Mouse (Mus musculus) kidney, postnatal 36 days (tissue): ENCODE data around the gene Flt1.

Source experiments
- DNase-seq, 2 experiments: peaks; one replicate each; pipeline ENCODE4 v3.0.0; 2021 to 2022; ENCODE audit warnings: mixed read lengths in 2 of 2

Gene Flt1

GRCm38 (mm10) chr5:147724391-147724790, 1.4 kb downstream of the Flt1 start:
- no peak for DNase-seq

DNA sequence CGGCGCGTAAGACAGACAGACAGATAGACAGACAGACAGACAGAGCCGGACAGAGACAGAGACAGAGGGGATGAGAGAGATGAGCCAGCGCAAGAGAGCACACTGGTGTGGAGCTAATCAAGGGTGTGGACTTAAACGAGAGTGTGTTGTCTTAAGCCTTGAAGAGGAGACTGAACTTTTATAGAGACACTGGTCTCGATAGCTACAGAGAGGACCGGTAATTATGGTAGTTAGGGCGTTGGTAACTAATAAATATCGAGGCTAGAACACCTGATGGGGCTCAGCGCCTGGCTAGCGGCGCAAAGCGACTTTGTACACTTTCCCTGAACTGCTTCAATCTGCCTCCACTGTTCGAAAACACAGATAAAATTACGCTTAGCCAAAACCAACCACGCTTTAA, 2.0 kb downstream of the Flt1 start:
- DNase-seq: no peak

- DNase-seq: peak; percentile 44 to 50
These were observed 4.4 kb downstream of the Flt1 start for GRCm38 (mm10) chr5:147721438-147721837.

DNA sequence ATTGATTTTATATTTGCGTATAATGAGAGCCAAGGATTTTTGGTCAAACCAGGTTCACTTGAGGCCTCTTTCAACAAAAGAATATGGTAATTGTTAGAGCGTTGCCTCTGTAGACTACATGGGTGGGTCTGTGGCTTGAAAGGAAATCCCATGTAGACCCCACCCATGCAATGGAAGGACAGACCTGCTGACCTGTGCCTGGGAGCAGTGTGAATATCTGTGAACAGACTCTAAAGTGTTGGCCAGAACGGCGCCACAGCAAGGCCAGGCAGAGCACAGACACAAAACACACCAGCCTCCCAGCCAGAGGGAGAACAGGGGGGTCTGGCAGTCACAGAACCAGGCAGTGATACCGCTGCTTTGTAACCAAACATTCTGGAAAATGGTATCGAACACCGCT, 7.5 kb downstream of the Flt1 start:
- no peak for DNase-seq

DNA sequence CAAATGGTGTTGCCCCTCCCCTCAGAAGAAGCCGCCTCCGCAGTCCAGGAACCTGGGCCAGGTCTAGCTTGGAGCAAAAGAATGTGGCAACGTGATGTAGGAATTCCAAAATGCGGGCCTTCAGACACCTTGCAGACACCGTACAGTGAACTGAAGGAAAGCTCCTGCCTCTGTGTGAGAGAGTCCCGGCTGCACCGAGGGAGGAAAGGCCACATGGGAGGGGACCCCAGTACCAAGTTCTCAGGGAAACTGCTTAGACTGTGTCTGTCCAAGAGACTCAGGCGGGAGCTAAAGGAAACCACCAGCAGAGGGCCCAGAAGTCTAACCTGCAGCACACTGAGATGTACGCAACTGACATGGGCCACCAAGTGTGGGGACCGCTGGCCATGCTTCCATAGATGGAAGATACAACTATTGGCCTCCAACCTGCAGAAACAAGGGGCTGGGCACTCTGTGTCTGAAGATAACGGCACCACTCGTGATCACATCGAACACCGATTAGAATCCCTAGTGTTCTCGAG, 9.1 kb downstream of the Flt1 start:
- DNase-seq: peak in 1 of 2 experiments; percentile 25

GRCm38 (mm10) chr5:147716276-147716675, 9.5 kb downstream of the Flt1 start:
- DNase-seq: no peak

DNA sequence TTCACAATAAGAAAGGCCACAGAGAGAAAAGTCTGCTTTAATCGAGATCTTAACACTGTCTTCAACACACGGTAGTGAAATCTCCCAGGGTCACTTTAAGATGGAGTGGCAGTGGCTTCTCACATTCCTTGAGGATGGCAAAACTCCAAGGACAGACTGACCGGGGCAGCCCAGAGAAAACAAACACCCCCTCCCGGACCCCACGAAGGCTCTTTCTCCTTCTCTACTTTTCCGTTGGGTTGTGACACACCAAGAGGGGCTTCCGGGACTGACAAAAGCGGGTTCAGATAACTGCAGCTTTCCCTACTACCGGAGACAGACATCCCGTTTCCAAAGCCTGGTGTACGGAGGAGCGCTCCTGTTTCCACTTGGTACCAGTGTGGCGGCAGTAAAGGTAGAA, 10.4 kb downstream of the Flt1 start:
- DNase-seq: peak in 1 of 2 experiments; percentile 39

DNA sequence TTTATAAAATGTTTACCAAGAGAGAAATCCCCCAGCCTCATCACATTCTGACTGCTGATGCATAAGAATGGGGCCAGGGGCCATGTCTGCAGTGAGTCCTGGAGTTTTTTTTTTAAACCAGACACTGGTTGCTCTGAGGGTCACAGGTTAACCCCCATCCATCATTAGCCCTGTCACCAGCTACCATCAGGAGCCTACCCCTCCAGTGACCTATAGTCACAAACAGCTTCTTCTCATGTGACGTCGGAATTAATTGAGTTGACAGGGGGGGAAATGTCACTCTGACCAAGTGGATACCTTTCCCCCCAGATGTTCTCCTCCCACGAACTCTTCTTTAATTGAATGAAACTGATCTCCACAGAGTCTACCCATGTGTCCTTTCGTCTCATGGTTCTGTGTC, 17.3 kb downstream of the Flt1 start:
- DNase-seq: no peak

DNA sequence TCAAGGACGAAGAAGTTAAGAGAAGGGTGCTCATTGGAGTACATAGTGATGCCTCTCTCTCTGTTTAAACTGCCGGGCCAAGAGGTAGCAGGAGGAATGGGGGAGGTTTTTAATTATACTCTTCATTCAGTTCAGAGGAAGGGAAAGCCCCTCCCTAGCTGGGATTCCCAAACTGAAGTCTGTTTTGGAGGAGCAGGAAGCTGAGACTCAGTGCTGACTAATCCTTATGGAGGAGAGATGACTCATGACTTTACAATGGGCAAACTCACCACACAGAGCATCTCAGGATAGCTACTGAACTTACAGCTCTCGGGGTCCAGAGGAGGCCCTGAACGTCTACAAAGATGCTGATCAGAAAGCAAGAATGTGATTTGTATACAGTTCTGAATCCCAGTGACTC, 18.3 kb downstream of the Flt1 start:
- no peak for DNase-seq

GRCm38 (mm10) chr5:147704890-147705289, 20.9 kb downstream of the Flt1 start:
- DNase-seq: no peak

GRCm38 (mm10) chr5:147702423-147702822, 23.4 kb downstream of the Flt1 start:
- no peak for DNase-seq

DNA sequence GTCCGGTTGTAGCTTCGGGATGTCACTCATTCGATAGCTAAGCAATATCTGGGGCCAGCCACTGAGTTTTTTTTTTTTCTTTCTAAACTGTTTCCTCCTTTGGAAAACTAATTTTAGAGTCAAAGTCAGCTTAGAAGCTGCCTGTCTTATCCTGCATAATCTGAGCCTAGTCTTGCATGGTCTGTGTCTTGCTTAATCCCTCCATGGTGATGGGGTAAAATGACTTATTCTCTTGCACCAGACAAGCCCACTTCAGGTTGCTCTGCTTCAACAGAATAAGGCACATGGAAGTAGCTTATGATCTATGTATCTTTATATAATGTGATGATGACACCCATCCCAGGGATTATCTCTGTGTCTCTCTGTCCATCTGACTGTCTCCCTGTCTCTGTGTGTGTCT, 24.8 kb downstream of the Flt1 start:
- DNase-seq: no peak

DNA sequence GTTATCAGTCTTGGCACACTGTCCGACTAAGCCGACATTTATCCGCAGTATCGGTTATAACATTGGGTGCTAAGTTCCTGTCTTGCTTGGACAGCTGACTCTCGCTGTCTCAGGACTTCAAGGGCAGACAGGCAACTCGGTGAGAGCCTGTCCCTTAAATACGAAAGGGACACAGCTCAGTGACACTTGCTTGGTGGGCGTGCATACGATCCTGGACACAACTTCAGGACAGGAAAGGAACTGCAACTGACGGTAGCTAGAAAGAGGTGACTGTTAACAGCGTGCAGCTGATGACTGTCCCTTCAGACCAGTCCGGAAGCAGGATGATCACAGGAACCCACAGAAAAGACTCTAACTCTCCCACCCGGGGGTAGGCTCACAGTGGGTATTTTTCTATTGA, 27.8 kb downstream of the Flt1 start:
- DNase-seq: no peak

- DNase-seq: no peak
These were observed 28.6 kb downstream of the Flt1 start for GRCm38 (mm10) chr5:147697165-147697564.

GRCm38 (mm10) chr5:147692622-147693021, 33.2 kb downstream of the Flt1 start:
- DNase-seq: no peak

GRCm38 (mm10) chr5:147683707-147684323, 42.0 kb downstream of the Flt1 start:
- no peak for DNase-seq

DNA sequence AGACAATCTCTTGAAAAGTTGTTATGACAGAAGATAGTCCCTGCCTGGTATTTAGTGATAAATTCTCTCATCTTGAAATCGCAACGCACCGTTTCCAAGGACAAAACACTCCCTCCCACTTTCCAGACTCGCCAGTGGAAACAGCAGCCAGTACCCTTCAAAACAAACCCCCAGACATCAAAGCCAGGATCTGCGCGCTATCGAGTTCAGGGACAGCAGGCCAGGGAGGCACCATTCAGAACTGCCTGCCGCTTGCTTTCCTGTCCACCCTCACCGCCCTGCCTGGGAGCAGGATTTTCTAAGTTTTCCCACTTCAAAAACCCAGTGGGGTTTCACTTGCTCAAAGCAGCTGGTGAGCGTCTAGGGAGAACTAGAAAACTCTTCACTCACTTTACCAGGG, 44.6 kb downstream of the Flt1 start:
- no peak for DNase-seq

GRCm38 (mm10) chr5:147680711-147681110, 45.1 kb downstream of the Flt1 start:
- DNase-seq: peak; percentile 31 to 54

- DNase-seq: no peak
These were observed 46.5 kb downstream of the Flt1 start for GRCm38 (mm10) chr5:147679316-147679715.

GRCm38 (mm10) chr5:147675791-147676190, 50.0 kb downstream of the Flt1 start:
- DNase-seq: no peak

GRCm38 (mm10) chr5:147671765-147672424, 53.9 kb downstream of the Flt1 start:
- DNase-seq: peak; percentile 38 to 46

GRCm38 (mm10) chr5:147668637-147669344, 57.0 kb downstream of the Flt1 start:
- peak in 1 of 2 experiments; percentile 29 for DNase-seq

DNA sequence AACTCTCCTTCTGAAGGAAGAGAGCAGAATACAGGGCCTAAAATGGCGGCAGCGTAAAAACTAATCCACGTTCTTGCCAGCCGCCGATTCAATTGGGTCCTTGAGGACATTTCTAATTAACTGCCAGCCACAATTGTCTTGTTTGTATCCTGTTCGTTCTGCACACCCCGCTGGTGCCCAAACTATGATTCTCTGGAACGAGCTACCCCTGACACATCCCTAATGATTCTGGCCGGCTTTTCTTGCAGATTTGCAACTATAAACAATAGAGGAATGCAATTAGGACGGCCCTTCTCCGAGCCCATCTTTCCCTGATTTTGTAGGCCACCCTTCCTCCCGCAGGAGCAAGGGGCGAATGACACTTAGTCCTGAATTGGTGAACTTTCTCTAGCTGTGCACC, 59.9 kb downstream of the Flt1 start:
- DNase-seq: no peak

DNA sequence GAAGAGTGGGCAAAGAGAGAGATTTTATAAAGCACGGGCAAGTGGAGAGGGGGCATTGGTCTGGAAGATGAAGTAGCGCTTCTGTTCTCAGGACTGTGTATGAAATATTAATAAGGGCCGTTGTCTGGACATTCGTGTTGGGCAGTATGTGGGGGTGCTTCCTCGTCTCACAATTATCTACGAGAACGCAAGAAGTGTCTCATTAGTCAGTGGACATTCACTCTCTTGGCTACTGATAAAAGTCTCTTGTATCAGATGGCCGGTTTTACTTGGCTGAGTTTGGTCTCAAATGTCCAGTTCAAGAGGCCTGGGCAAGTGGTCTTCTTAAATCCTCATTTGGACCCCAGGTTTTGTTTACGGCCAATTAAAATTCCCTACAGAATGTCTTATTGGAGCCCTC, 60.4 kb downstream of the Flt1 start:
- DNase-seq: no peak
